Mouse (Mus musculus): ENCODE results near the gene Bcdin3d. TPM values are rescaled to one million over a fixed set of nuclear protein-coding genes. Genes with fewer than 3 reads are reported as not detected.

Bcdin3d gene
- polyA plus RNA-seq, 1 experiment, result 6.7 TPM

GRCm38 (mm10) chr15:99445567-99445966 is 29.0 kb downstream of the Bcdin3d start:
- no peak for TF ChIP-seq POLR2A (IDR thresholded peaks at IDR 0.05; ENCODE audit: borderline replicate concordance, low read depth, low read length)
- TF ChIP-seq CTCF (IDR thresholded peaks at IDR 0.05; ENCODE audit: low read depth, low read length), result no peak

GRCm38 (mm10) chr15:99442358-99442757 is 32.2 kb downstream of the Bcdin3d start:
- no peak overlapping the region for H3K4me3 ChIP-seq (ENCODE audit: insufficient read depth, low read length)
- peaks cover 25% of the 10 kb centered on the region for H3K4me1 ChIP-seq (ENCODE audit: control insufficient read depth, insufficient read depth, low read length)
- H3K27ac ChIP-seq (ENCODE audit: insufficient read depth, low read depth, low read length), result no peak overlapping the region
- TF ChIP-seq POLR2A (IDR thresholded peaks at IDR 0.05; ENCODE audit: borderline replicate concordance, low read depth, low read length) (no peak), CTCF (IDR thresholded peaks at IDR 0.05; ENCODE audit: low read depth, low read length) (no peak)

More at GRCm38 (mm10) chr15:99445567-99445966, 29.0 kb downstream of the Bcdin3d start:
- Histone ChIP-seq H3K27ac (ENCODE audit: insufficient read depth, low read depth, low read length) (no peak overlapping the region), H3K4me3 (ENCODE audit: insufficient read depth, low read length) (no peak overlapping the region), H3K4me1 (ENCODE audit: control insufficient read depth, insufficient read depth, low read length) (peaks cover 31% of the 10 kb centered on the region)

- no peak for TF ChIP-seq CTCF (IDR thresholded peaks at IDR 0.05; ENCODE audit: low read depth, low read length)
- no peak for TF ChIP-seq POLR2A (IDR thresholded peaks at IDR 0.05; ENCODE audit: borderline replicate concordance, low read depth, low read length)
- Histone ChIP-seq H3K4me1 (ENCODE audit: control insufficient read depth, insufficient read depth, low read length) (peaks cover 23% of the 10 kb centered on the region), H3K4me3 (ENCODE audit: insufficient read depth, low read length) (no peak overlapping the region)
Observed at GRCm38 (mm10) chr15:99440816-99441457, 33.6 kb downstream of the Bcdin3d start.

DNA sequence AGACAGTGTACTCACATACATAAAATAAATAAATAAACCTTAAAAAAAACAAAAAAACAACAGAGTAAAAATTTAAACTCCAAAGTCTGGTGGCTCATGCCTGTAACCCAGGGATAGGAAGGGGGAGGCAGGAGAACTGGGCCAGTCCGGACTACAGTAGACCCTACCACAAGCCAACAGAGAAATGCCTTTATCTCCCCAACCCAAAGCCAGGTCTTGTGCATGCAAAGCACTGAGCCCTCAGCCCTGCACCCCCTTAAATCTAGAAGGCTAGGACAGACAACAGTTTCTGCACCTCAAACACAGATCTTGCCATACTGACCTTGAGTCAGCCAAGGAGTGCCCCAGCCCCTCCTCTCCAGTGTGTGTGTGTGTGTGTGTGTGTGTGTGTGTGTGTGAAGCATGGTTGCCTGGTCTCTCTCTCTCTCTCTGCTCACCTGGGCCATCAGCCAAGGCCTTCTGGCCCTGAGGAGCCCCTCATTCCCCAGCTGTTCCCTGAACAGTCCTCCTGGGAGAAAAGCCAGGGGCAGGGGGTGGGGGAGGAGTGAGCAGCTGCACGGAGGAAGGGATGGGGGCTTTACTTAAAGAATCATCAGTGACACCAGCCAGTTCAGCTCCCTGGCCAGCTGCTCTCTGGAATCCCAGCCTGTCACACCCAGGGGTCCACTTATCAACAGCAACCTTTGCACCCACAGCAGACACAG is 34.3 kb downstream of the Bcdin3d start:
- H3K4me1 ChIP-seq (ENCODE audit: control insufficient read depth, insufficient read depth, low read length), result peaks cover 19% of the 10 kb centered on the region
- no peak overlapping the region for H3K4me3 ChIP-seq (ENCODE audit: insufficient read depth, low read length)
- TF ChIP-seq CTCF (IDR thresholded peaks at IDR 0.05; ENCODE audit: low read depth, low read length), result no peak
- TF ChIP-seq POLR2A (IDR thresholded peaks at IDR 0.05; ENCODE audit: borderline replicate concordance, low read depth, low read length), result no peak
- H3K27ac ChIP-seq (ENCODE audit: insufficient read depth, low read depth, low read length), result no peak overlapping the region

More at GRCm38 (mm10) chr15:99440816-99441457, 33.6 kb downstream of the Bcdin3d start:
- H3K27ac ChIP-seq (ENCODE audit: insufficient read depth, low read depth, low read length), result no peak overlapping the region

- no peak for TF ChIP-seq CTCF (IDR thresholded peaks at IDR 0.05; ENCODE audit: low read depth, low read length)
- no peak for TF ChIP-seq POLR2A (IDR thresholded peaks at IDR 0.05; ENCODE audit: borderline replicate concordance, low read depth, low read length)
- H3K27ac ChIP-seq (ENCODE audit: insufficient read depth, low read depth, low read length), result no peak overlapping the region
- H3K4me3 ChIP-seq (ENCODE audit: insufficient read depth, low read length), result no peak overlapping the region
- peaks cover 19% of the 10 kb centered on the region for H3K4me1 ChIP-seq (ENCODE audit: control insufficient read depth, insufficient read depth, low read length)
Observed at GRCm38 (mm10) chr15:99438966-99439698, 35.4 kb downstream of the Bcdin3d start.

- Histone ChIP-seq H3K27ac (ENCODE audit: insufficient read depth, low read depth, low read length) (no peak overlapping the region), H3K4me1 (ENCODE audit: control insufficient read depth, insufficient read depth, low read length) (peaks cover 8% of the 10 kb centered on the region), H3K4me3 (ENCODE audit: insufficient read depth, low read length) (no peak overlapping the region)
- no peak for TF ChIP-seq POLR2A (IDR thresholded peaks at IDR 0.05; ENCODE audit: borderline replicate concordance, low read depth, low read length)
- TF ChIP-seq CTCF (IDR thresholded peaks at IDR 0.05; ENCODE audit: low read depth, low read length), result no peak
Observed at GRCm38 (mm10) chr15:99433913-99434312, 40.6 kb downstream of the Bcdin3d start.

- peaks cover 8% of the 10 kb centered on the region for H3K4me1 ChIP-seq (ENCODE audit: control insufficient read depth, insufficient read depth, low read length)
- no peak for TF ChIP-seq CTCF (IDR thresholded peaks at IDR 0.05; ENCODE audit: low read depth, low read length)
- TF ChIP-seq POLR2A (IDR thresholded peaks at IDR 0.05; ENCODE audit: borderline replicate concordance, low read depth, low read length), result no peak
- no peak overlapping the region for H3K4me3 ChIP-seq (ENCODE audit: insufficient read depth, low read length)
- H3K27ac ChIP-seq (ENCODE audit: insufficient read depth, low read depth, low read length), result no peak overlapping the region
Observed at GRCm38 (mm10) chr15:99433081-99433718, 41.3 kb downstream of the Bcdin3d start.

DNA sequence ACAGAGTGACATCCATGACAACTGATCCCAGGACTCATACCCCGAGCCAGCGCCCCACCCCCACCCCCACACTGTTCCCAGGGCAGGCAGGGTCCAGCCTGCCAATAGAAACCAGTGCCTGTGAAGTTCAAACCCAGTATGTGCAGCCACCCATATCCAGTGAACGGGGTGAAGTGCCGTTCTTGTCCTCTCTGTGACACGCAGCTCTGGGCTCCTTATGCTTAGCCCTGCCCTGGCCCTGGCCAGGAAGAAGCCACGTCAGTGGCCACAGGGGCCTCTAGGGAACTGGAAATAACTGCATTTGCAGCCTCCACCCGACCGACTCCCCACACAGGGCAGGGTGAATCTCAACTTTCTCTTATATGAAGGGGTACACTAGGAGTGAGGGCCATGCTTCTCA is 42.6 kb downstream of the Bcdin3d start:
- H3K27ac ChIP-seq (ENCODE audit: insufficient read depth, low read depth, low read length), result no peak overlapping the region
- no peak overlapping the region for H3K4me3 ChIP-seq (ENCODE audit: insufficient read depth, low read length)
- H3K4me1 ChIP-seq (ENCODE audit: control insufficient read depth, insufficient read depth, low read length), result peaks cover 8% of the 10 kb centered on the region
- TF ChIP-seq POLR2A (IDR thresholded peaks at IDR 0.05; ENCODE audit: borderline replicate concordance, low read depth, low read length) (no peak), CTCF (IDR thresholded peaks at IDR 0.05; ENCODE audit: low read depth, low read length) (no peak)

DNA sequence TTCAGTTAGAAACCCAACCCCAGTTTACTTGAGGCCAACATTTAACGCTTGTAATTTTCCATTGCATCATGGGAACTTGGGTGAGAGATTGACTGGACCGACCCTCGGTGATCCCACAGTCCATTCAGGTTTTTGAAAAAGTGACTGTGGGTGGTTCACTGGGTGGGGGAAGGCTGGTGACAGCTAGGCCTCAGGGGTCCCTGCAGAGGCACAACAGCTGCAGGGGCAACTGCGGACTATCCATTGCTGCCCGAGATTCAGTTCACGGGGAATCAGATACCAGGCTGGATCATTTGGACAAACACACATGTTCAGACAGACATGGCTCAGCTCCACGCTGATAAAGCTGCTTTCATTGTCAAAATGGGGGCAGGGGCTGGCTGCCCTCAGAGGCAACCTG is 43.0 kb downstream of the Bcdin3d start:
- Histone ChIP-seq H3K4me3 (ENCODE audit: insufficient read depth, low read length) (no peak overlapping the region), H3K27ac (ENCODE audit: insufficient read depth, low read depth, low read length) (no peak overlapping the region), H3K4me1 (ENCODE audit: control insufficient read depth, insufficient read depth, low read length) (peaks cover 8% of the 10 kb centered on the region)
- TF ChIP-seq POLR2A (IDR thresholded peaks at IDR 0.05; ENCODE audit: borderline replicate concordance, low read depth, low read length), result no peak
- TF ChIP-seq CTCF (IDR thresholded peaks at IDR 0.05; ENCODE audit: low read depth, low read length), result no peak
